Mouse (Mus musculus) layer of hippocampus, adult 9-10 months (tissue): Measurements from ENCODE around the gene Csnk1d.

Experiments
- DNase-seq: peaks from one replicate; pipeline ENCODE4 v3.0.0; 2022; ENCODE audit warnings: low spot score

Csnk1d gene

GRCm38 (mm10) chr11:120990951-120991526, at the start of gene Csnk1d:
TSS of gene Csnk1d (minus strand) at chr11:120991330.
- peak; percentile 97 for DNase-seq

- DNase-seq: no peak
Measured at GRCm38 (mm10) chr11:121039302-121039701, 48.2 kb upstream of the Csnk1d start, which contains the start of gene Cd7. TSS of gene Cd7 (minus strand) at chr11:121039418.

GRCm38 (mm10) chr11:121038366-121039240, 47.5 kb upstream of the Csnk1d start:
- no peak for DNase-seq

- DNase-seq: no peak
Measured at GRCm38 (mm10) chr11:121033118-121033517, 42.0 kb upstream of the Csnk1d start.

- no peak for DNase-seq
Measured at GRCm38 (mm10) chr11:121027259-121027658, 36.1 kb upstream of the Csnk1d start.

- DNase-seq: no peak
Measured at GRCm38 (mm10) chr11:121024163-121024562, 33.0 kb upstream of the Csnk1d start.

- DNase-seq: no peak
Measured at GRCm38 (mm10) chr11:121019501-121019900, 28.4 kb upstream of the Csnk1d start.

GRCm38 (mm10) chr11:121017703-121018102, 26.6 kb upstream of the Csnk1d start:
- no peak for DNase-seq

- no peak for DNase-seq
Measured at GRCm38 (mm10) chr11:121015472-121015871, 24.3 kb upstream of the Csnk1d start.

GRCm38 (mm10) chr11:121014896-121015300, 23.8 kb upstream of the Csnk1d start:
- no peak for DNase-seq

- no peak for DNase-seq
Measured at GRCm38 (mm10) chr11:121013656-121014055, 22.5 kb upstream of the Csnk1d start.

- no peak for DNase-seq
Measured at GRCm38 (mm10) chr11:121010044-121010755, 19.1 kb upstream of the Csnk1d start.

- DNase-seq: no peak
Measured at GRCm38 (mm10) chr11:121006184-121006583, 15.1 kb upstream of the Csnk1d start.

- no peak for DNase-seq
Measured at GRCm38 (mm10) chr11:121004281-121004680, 13.2 kb upstream of the Csnk1d start.

GRCm38 (mm10) chr11:121001966-121002365, 10.8 kb upstream of the Csnk1d start:
- no peak for DNase-seq

- DNase-seq: no peak
Measured at GRCm38 (mm10) chr11:120994741-120995140, 3.6 kb upstream of the Csnk1d start.

- DNase-seq: no peak
Measured at GRCm38 (mm10) chr11:120993586-120993985, 2.5 kb upstream of the Csnk1d start.

- no peak for DNase-seq
Measured at GRCm38 (mm10) chr11:120993080-120993479, 1.9 kb upstream of the Csnk1d start.

- DNase-seq: no peak
Measured at GRCm38 (mm10) chr11:120991791-120992190, 661 bp upstream of the Csnk1d start.

GRCm38 (mm10) chr11:120990126-120990781, 876 bp downstream of the Csnk1d start:
- DNase-seq: no peak

GRCm38 (mm10) chr11:120989523-120989922, 1.6 kb downstream of the Csnk1d start:
- DNase-seq: no peak

- DNase-seq: no peak
Measured at GRCm38 (mm10) chr11:120988410-120988809, 2.7 kb downstream of the Csnk1d start.
